Mouse (Mus musculus) lung, embryonic 14.5 days (tissue): ENCODE data around the gene Cd247. TPM values are rescaled to one million over a fixed set of nuclear protein-coding genes. Genes with fewer than 3 reads are reported as not detected.

Source experiments
- ATAC-seq: fragments of 200-750 bp; cut with Nextera tagmentation; 2 replicates; pipeline ENCODE4 v1.8.0; 2017; ENCODE audit warnings: mild to moderate bottlenecking, moderate TSS enrichment, moderate library complexity; ENCODE audit not compliant: insufficient read depth
- DNase-seq: peaks from one replicate; pipeline ENCODE4 v3.0.0-alpha.2; 2015
- H3K27ac ChIP-seq: fragments of 300-500 bp; sonication (generic); 2 replicates; pipeline ENCODE4 v1.5.1; 2014; ENCODE audit warnings: low read depth, mild to moderate bottlenecking, moderate library complexity
- H3K27me3 ChIP-seq: fragments of 300-500 bp; sonication (generic); 2 replicates; pipeline ENCODE4 v1.6.1; 2014; ENCODE audit warnings: low read length, control low read depth; ENCODE audit not compliant: insufficient read depth
- H3K36me3 ChIP-seq: fragments of 300-500 bp; sonication (generic); 2 replicates; pipeline ENCODE4 v1.6.1; 2014; ENCODE audit warnings: control low read depth; ENCODE audit not compliant: insufficient read depth
- H3K4me1 ChIP-seq: fragments of 300-500 bp; sonication (generic); 2 replicates; pipeline ENCODE4 v1.6.1; 2014; ENCODE audit warnings: antibody characterized with exemption, control low read depth; ENCODE audit not compliant: insufficient read depth
- H3K4me2 ChIP-seq: fragments of 300-500 bp; sonication (generic); 2 replicates; pipeline ENCODE4 v1.6.1; 2014; ENCODE audit warnings: mild to moderate bottlenecking
- H3K4me3 ChIP-seq: fragments of 300-500 bp; sonication (generic); 2 replicates; pipeline ENCODE4 v1.5.1; 2014; ENCODE audit warnings: low read depth, low read length
- H3K9ac ChIP-seq: fragments of 300-500 bp; sonication (generic); 2 replicates; pipeline ENCODE4 v1.6.1; 2014
- H3K9me3 ChIP-seq: fragments of 300-500 bp; sonication (generic); 2 replicates; pipeline ENCODE4 v1.6.1; 2016; ENCODE audit warnings: low read depth, low read length, control low read depth
- CTCF ChIP-seq: IDR thresholded peaks from 2 replicates; pipeline ENCODE4 v1.5.1; 2016; ENCODE audit warnings: antibody characterized with exemption, low read depth
- WGBS: fragments of 180-500 bp; shearing (Covaris S2); extraction: QIAGEN DNeasy Blood & Tissue Kit; methylation state at CpG from one replicate; pipeline ENCODE4 v1.1.7; 2014; 5-methylcytosine and 5-hydroxymethylcytosine counted together
- polyA plus RNA-seq: library from polyadenylated mRNA; unstranded; fragments of >200 nt; fragmentation: Nextera tagmentation; extraction: Ambion mirVana; gene quantifications from 2 replicates; pipeline ENCODE4 v1.2.1, GENCODE M21; 2014

The Cd247 gene
- polyA plus RNA-seq, 1 experiment from 2014 or later = 1.5 TPM

DNA sequence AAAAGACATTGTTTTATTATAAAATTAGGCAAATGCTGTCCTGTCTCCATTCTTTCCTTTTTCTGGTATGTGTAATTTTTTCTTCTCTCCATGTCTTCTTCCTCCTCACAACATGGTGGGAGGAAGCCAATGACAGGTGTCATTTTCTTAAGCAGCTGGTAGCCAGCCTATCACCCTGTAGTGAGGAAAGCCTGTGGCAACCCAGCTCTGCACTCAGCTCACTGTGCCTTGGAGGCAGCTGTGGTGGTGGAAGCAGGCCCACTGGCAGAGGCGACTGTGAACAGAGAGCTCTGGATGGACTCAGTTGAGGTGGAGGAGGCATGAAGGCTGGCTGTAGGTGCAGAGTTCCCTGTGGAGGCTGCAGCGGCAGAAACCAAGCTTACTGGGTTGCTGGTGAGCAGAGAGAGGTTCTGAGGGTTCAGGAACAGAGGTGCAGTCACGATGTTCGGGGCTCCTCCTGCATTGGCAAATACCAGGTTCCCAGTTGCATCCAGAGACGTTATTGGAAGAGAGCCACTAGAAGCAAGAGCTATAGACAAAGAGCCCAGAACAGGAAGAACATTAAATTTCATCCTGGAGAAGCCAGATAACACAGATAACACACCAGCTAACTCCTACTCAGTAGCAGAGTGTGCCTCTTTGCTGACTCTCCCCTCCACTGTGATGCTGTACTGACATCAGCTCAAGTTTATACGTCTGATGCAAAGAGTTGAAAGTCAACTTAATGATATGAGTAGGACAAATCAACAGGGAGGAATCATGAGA is 87.2 kb downstream of the Cd247 start:
- TF ChIP-seq CTCF = no peak

DNA sequence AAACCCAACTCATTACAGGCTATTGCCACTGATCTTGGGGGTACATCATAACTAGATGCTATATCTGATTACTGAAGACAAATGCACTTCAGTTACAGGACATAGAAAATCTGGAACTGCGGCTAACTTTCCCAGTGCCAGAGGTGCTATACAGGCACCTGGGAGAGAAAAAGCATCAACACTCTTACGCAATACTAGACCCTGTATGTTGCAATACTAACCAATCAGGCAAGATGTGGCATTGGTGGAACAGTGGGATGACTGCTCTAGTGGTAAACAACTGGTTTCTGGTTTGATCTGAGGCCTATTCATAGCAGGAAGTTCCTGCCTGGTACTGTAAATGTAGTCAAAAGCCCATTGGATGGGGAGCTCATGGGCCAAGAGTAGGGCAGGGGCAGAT is 90.3 kb downstream of the Cd247 start:
- ATAC-seq = no peak
- no peak for TF ChIP-seq CTCF

More for the DNA sequence above, 87.2 kb downstream of the Cd247 start:
- Histone ChIP-seq H3K9ac (no peak overlapping the region), H3K9me3 (no peaks in the 10 kb centered on the region), H3K27ac (no peak overlapping the region), H3K4me1 (no peaks in the 10 kb centered on the region), H3K27me3 (no peaks in the 10 kb centered on the region), H3K4me3 (no peak overlapping the region), H3K36me3 (peaks cover 36% of the 10 kb centered on the region), H3K4me2 (no peak overlapping the region)
- 77% methylated on average over 6 of the region's 6 CpGs for WGBS
- ATAC-seq (no peak), DNase-seq (no peak)

DNA sequence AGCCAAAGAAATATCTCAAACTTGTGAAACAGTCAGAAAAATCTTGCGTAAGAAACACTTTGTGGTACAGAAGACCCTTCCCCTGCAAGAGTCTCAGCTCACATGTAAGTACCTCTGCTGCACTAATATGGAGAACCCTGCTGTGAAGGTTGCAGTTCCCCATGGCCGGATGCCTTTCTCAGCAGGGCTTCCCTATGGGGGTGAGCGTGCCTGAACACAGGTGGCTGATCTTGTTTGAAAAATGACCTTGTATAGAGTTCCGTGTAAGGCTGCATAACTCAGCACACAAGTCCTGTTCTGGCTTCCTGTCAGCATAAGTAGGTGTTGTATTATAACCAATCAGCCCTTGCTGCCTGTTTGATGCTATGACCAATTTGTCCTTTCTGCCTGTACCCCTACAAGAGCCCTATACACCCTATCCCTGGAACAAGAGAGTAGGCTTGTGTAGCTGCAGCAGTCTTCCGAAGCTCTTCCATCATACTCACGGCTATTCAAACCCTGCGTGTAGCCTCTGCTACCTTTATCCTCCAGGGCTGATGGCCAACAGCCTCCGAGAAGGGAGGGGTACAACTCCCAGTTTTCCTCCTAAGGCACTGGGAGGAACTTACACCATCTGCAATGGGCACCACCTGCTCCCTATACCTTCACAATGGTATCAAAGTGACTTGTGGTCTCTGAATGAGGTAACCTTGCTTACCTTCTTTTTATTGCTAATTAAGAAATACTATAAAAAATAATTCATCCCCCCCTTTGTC is 93.8 kb downstream of the Cd247 start:
- H3K9me3 ChIP-seq = no peaks in the 10 kb centered on the region

More for the DNA sequence above, 90.3 kb downstream of the Cd247 start:
- Histone ChIP-seq H3K9me3 (no peaks in the 10 kb centered on the region), H3K27me3 (no peaks in the 10 kb centered on the region), H3K4me3 (no peak overlapping the region), H3K4me2 (no peak overlapping the region), H3K4me1 (no peaks in the 10 kb centered on the region), H3K36me3 (peaks cover 32% of the 10 kb centered on the region), H3K27ac (no peak overlapping the region), H3K9ac (no peak overlapping the region)
- DNase-seq = no peak
- 96% methylated on average over 2 of the region's 2 CpGs for WGBS

DNA sequence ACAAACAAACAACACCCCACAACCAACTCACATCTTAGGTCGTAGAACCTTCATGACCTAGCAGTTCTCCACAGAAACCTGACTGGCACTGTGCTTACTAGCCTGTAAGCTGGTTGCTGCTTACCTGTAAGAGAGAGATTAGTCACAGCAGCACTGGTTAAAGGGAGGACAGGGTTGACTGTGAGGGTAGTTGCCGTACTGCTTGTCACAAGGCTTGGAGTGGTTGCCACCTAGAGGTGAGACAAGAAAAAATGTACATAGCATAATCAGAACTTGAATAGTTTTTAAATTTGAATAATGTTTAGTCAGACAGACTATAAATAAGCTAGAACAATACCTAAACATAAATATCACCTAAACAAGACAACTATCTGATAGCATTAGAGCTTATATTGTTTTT is 103.2 kb downstream of the Cd247 start:
- TF ChIP-seq CTCF = peak; percentile 36

More for the DNA sequence above, 93.8 kb downstream of the Cd247 start:
- Histone ChIP-seq H3K27me3 (no peaks in the 10 kb centered on the region), H3K4me1 (no peaks in the 10 kb centered on the region), H3K36me3 (peaks cover 23% of the 10 kb centered on the region), H3K27ac (no peak overlapping the region), H3K4me2 (no peak overlapping the region), H3K4me3 (no peak overlapping the region), H3K9ac (no peak overlapping the region)
- 71% methylated on average over 8 of the region's 8 CpGs for WGBS
- no peak for ATAC-seq
- TF ChIP-seq CTCF = no peak
- no peak for DNase-seq

DNA sequence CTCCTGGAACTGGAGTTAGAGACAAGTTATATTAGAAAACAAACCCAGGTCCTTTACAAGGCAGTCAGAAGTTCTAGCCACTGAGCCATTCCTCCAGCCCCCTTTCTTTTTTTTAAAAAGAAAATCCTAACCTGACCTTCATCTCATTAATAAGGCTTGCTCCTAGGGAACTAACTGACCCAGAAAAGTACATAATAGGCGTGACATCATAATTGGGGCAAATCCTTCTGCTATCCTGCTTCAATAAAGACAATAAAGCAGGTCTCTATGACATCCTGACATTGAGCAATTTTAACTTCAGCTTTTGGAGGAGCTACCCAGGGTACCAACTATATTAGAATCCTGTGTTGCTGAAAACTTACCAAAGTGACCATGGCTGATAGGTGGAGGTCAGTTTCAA is 115.1 kb downstream of the Cd247 start:
- ATAC-seq (no peak), DNase-seq (no peak)
- H3K4me2 ChIP-seq = no peak overlapping the region
- H3K9me3 ChIP-seq = no peaks in the 10 kb centered on the region
- no peaks in the 10 kb centered on the region for H3K27me3 ChIP-seq
- no peaks in the 10 kb centered on the region for H3K4me1 ChIP-seq
- no peak overlapping the region for H3K4me3 ChIP-seq
- peaks cover 32% of the 10 kb centered on the region for H3K36me3 ChIP-seq
- no peak for TF ChIP-seq CTCF
- WGBS = 81% methylated on average over 1 of the region's 1 CpGs
- H3K9ac ChIP-seq = no peak overlapping the region
- H3K27ac ChIP-seq = no peak overlapping the region

More for the DNA sequence above, 103.2 kb downstream of the Cd247 start:
- no peak overlapping the region for H3K9ac ChIP-seq
- H3K27ac ChIP-seq = no peak overlapping the region
- 80% methylated on average over 2 of the region's 2 CpGs for WGBS
- H3K4me3 ChIP-seq = no peak overlapping the region
- ATAC-seq = no peak
- H3K4me1 ChIP-seq = no peaks in the 10 kb centered on the region
- H3K27me3 ChIP-seq = no peaks in the 10 kb centered on the region
- no peaks in the 10 kb centered on the region for H3K9me3 ChIP-seq
- DNase-seq = peak; percentile 11
- peaks cover 50% of the 10 kb centered on the region for H3K36me3 ChIP-seq
- no peak overlapping the region for H3K4me2 ChIP-seq

DNA sequence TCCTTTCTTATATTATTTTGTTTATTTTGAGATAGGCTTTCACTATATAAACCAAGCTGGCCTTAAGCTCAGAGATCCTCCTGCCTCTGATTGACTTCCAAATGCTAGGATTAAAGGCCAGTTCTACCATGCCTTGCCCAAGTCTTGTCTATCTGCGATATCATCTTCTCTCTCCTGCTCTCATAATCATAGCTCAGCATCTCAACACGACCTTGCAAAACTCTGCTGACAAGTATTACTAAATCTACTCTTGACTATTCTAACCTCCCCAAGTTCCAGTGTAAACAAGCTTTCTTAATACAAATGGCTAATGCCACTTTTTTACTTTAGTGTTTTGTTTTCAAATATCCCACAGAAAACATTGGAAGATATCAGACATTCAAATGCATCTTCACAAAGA is 119.7 kb downstream of the Cd247 start:
- WGBS = 89% methylated on average over 2 of the region's 2 CpGs
- no peak for ATAC-seq
- Histone ChIP-seq H3K4me2 (no peak overlapping the region), H3K36me3 (peaks cover 24% of the 10 kb centered on the region; the same call in 1 of the 2 replicates), H3K27me3 (no peaks in the 10 kb centered on the region), H3K27ac (no peak overlapping the region), H3K4me3 (no peak overlapping the region), H3K9ac (no peak overlapping the region), H3K4me1 (no peaks in the 10 kb centered on the region), H3K9me3 (no peaks in the 10 kb centered on the region)
- DNase-seq = no peak
- no peak for TF ChIP-seq CTCF

DNA sequence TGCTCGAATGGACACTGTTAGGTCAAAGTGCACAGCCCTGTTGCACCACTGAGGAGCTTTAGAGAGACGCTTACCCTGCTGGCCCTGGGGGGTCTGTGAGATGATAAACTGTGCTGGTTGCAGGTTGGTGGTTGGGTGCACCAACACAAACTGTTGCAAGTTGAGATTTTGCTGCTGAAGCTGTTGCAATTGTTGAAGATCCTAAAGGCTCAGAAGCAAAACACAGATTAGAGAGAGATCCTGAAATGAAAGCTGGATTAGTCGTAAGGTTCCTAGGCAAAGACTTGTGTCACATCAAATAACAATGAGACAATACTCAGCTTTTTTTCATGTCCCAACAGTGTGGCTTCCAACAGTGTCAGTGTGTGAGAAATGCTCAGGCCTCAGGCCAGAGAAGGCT is 120.3 kb downstream of the Cd247 start:
- no peaks in the 10 kb centered on the region for H3K4me1 ChIP-seq
- WGBS = 75% methylated on average over 3 of the region's 3 CpGs
- no peak overlapping the region for H3K4me3 ChIP-seq
- ATAC-seq (no peak), DNase-seq (no peak)
- no peak overlapping the region for H3K27ac ChIP-seq
- H3K9ac ChIP-seq = no peak overlapping the region
- no peak overlapping the region for H3K4me2 ChIP-seq
- no peak for TF ChIP-seq CTCF
- H3K36me3 ChIP-seq = peaks cover 24% of the 10 kb centered on the region; the same call in 1 of the 2 replicates
- H3K9me3 ChIP-seq = no peaks in the 10 kb centered on the region
- no peaks in the 10 kb centered on the region for H3K27me3 ChIP-seq
